Mouse (Mus musculus) lung, embryonic 16.5 days (tissue): ENCODE measurements at regions not wholly inside any gene's neighbourhood (a gene's known extent, or its start where the extent isn't known, plus 50 kb on each side); places are given as distances from the start of the nearest gene placed in this dataset.
A peak's percentile ranks its signal among the peaks of the same experiment; 100 is the strongest.

Experiments used
- ATAC-seq: fragments of 200-750 bp; cut with Nextera tagmentation; 2 replicates; pipeline ENCODE4 v1.8.0; 2017; ENCODE audit warnings: low read depth, mild to moderate bottlenecking, moderate library complexity
- H3K27ac ChIP-seq: fragments of 300-500 bp; sonication (generic); 2 replicates; pipeline ENCODE4 v1.5.1; 2014; ENCODE audit warnings: mild to moderate bottlenecking, control low read depth, low read length
- H3K27me3 ChIP-seq: fragments of 300-500 bp; sonication (generic); 2 replicates; pipeline ENCODE4 v1.6.1; 2014; ENCODE audit warnings: low read depth, low read length, mixed read lengths; ENCODE audit not compliant: control insufficient read depth, insufficient read depth
- H3K36me3 ChIP-seq: fragments of 300-500 bp; sonication (generic); 2 replicates; pipeline ENCODE4 v1.6.1; 2014; ENCODE audit warnings: low read length; ENCODE audit not compliant: control insufficient read depth, insufficient read depth
- H3K4me1 ChIP-seq: fragments of 300-500 bp; sonication (generic); replicated peaks from 2 replicates; pipeline ENCODE4 v1.6.1; 2014; ENCODE audit warnings: low read length, mixed read lengths; ENCODE audit not compliant: control insufficient read depth, insufficient read depth
- H3K4me2 ChIP-seq: fragments of 300-500 bp; sonication (generic); 2 replicates; pipeline ENCODE4 v1.6.1; 2014; ENCODE audit warnings: low read depth, low read length, control low read depth
- H3K4me3 ChIP-seq: fragments of 300-500 bp; sonication (generic); 2 replicates; pipeline ENCODE4 v1.5.1; 2014; ENCODE audit warnings: mild to moderate bottlenecking, low read length, control low read depth
- H3K9ac ChIP-seq: fragments of 300-500 bp; sonication (generic); 2 replicates; pipeline ENCODE4 v1.6.1; 2014; ENCODE audit warnings: low read length, control low read depth
- H3K9me3 ChIP-seq: fragments of 300-500 bp; sonication (generic); 2 replicates; pipeline ENCODE4 v1.6.1; 2016; ENCODE audit warnings: low read length; ENCODE audit not compliant: control insufficient read depth
- WGBS: fragments of 180-500 bp; shearing (Covaris S2); extraction: QIAGEN DNeasy Blood & Tissue Kit; methylation state at CpG from one replicate; pipeline ENCODE4 v1.1.7; 2014; 5-methylcytosine and 5-hydroxymethylcytosine counted together

- Histone ChIP-seq H3K27ac (no peak overlapping the region), H3K36me3 (no peaks in the 10 kb centered on the region), H3K27me3 (no peaks in the 10 kb centered on the region), H3K4me2 (0 out of 2 replicates have a peak overlapping the region, but pooled peaks have one; percentile 0), H3K9me3 (no peaks in the 10 kb centered on the region), H3K9ac (no peak overlapping the region), H3K4me1 (no peaks in the 10 kb centered on the region), H3K4me3 (no peak overlapping the region)
- WGBS = 24% methylated on average over 8 of the region's 8 CpGs
- peak; percentile 78 for ATAC-seq
These were observed 248.9 kb downstream of the Dhx15 start for GRCm38 (mm10) chr5:51941255-51941924.

DNA sequence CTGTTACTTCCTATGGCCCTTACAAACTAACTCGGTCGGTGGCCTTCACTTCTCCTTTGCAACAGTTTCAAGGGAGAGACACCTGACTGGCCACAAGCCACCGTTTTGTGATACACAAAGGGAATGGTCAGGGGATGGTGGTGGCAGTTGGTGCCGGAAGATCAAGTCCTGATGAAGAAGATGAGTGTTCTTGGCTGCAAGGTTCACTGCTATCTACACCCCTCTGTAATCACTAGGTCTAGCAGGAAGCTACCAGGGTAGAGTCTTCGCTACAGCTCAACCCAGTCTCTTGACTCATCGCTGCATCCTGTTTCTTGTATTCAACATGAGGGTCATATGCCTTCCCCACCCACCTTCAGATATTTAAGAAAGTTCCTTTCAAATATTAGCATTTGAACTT, 251.5 kb downstream of the Dhx15 start:
- Histone ChIP-seq H3K9ac (no peak overlapping the region), H3K4me3 (no peak overlapping the region), H3K27ac (no peak overlapping the region), H3K4me2 (no peak overlapping the region), H3K27me3 (no peaks in the 10 kb centered on the region), H3K36me3 (no peaks in the 10 kb centered on the region), H3K4me1 (no peaks in the 10 kb centered on the region), H3K9me3 (no peaks in the 10 kb centered on the region)
- 85% methylated on average over 6 of the region's 6 CpGs for WGBS
- ATAC-seq = no peak

GRCm38 (mm10) chr5:51937320-51937719, 253.0 kb downstream of the Dhx15 start:
- Histone ChIP-seq H3K36me3 (no peaks in the 10 kb centered on the region), H3K9me3 (no peaks in the 10 kb centered on the region), H3K9ac (no peak overlapping the region), H3K4me1 (no peaks in the 10 kb centered on the region), H3K4me2 (no peak overlapping the region), H3K27me3 (no peaks in the 10 kb centered on the region), H3K27ac (no peak overlapping the region), H3K4me3 (no peak overlapping the region)
- 74% methylated on average over 6 of the region's 6 CpGs for WGBS
- ATAC-seq = no peak

DNA sequence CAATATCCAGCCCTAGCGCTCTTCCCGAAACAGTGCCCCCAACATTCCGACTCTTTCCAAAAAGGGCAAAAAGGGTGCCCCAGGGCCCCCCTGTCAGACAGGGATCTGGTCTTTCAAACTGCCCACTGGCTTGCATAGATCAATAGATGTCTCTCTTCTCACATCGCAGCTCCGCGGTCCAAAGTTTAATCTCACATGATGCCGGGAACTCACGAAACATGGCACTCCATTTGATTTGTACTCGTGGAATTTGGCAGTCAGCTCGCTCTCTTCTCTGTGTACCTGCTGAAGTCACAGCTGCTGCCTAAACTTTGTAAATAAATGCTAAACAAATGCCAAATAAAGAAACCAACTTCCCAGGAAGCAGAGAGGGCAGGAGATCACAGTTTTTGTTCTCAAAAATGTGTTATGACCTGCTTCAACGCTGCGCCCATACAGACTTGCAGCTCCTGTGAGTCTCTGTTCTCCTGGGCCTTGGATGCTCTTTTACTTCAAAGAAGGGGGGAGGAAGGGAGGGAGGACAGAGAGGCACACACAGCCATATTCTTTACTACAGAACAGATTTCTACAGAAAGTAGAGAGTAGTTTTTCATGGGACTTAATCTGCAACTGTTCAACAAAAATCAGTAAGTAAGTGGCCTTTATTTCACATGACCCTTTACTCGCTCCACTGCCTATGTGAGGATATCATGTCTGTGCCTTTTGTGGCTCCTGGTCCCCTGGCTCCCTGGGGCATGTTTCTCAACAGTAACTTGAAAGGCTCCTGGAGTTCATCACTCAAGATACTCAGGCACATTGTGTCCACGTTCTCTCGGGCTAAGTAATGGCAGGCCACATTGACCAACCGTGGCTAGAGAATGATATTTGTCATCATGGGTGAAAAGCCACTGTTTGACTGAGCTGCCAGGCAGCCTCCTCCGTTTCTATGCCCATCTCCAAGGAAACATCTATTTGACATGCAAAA, 254.6 kb downstream of the Dhx15 start:
- Histone ChIP-seq H3K27me3 (no peaks in the 10 kb centered on the region), H3K9me3 (no peaks in the 10 kb centered on the region), H3K9ac (no peak overlapping the region), H3K27ac (no peak overlapping the region), H3K4me1 (no peaks in the 10 kb centered on the region), H3K4me3 (no peak overlapping the region), H3K4me2 (no peak overlapping the region), H3K36me3 (no peaks in the 10 kb centered on the region)
- ATAC-seq = no peak
- 68% methylated on average over 17 of the region's 17 CpGs for WGBS

- H3K27ac ChIP-seq = no peak overlapping the region
- no peak overlapping the region for H3K4me2 ChIP-seq
- ATAC-seq = no peak
- H3K9ac ChIP-seq = no peak overlapping the region
- H3K27me3 ChIP-seq = no peaks in the 10 kb centered on the region
- H3K36me3 ChIP-seq = no peaks in the 10 kb centered on the region
- 73% methylated on average over 4 of the region's 4 CpGs for WGBS
- no peaks in the 10 kb centered on the region for H3K4me1 ChIP-seq
- no peaks in the 10 kb centered on the region for H3K9me3 ChIP-seq
- H3K4me3 ChIP-seq = no peak overlapping the region
These were observed 255.4 kb downstream of the Dhx15 start for GRCm38 (mm10) chr5:51934910-51935309.

GRCm38 (mm10) chr5:51933331-51933730, 257.0 kb downstream of the Dhx15 start:
- no peaks in the 10 kb centered on the region for H3K27me3 ChIP-seq

DNA sequence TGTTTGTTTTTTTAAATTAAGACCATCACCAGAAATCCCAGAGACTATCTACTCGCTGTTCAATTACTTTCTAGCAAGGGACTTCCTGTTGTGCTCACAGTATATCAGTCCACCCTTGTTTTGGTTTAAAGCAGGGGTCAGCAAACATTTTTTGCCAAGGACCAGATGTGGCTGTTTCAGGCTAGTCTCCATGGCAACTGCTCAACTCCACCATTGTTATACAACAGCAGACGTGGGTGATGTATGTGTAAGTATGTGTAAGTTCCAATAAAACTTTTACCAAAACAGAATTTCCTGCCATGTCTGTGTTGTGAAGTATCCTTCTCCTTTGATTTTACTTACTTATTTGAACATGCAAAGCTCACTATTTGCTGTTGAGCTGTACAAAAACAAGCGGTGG, 259.9 kb downstream of the Dhx15 start:
- Histone ChIP-seq H3K27ac (no peak overlapping the region), H3K4me1 (no peaks in the 10 kb centered on the region), H3K4me3 (no peak overlapping the region), H3K36me3 (no peaks in the 10 kb centered on the region), H3K9ac (no peak overlapping the region), H3K4me2 (no peak overlapping the region), H3K9me3 (no peaks in the 10 kb centered on the region), H3K27me3 (no peaks in the 10 kb centered on the region)
- ATAC-seq = no peak
- WGBS = 66% methylated on average over 3 of the region's 3 CpGs

More at GRCm38 (mm10) chr5:51933331-51933730, 257.0 kb downstream of the Dhx15 start:
- Histone ChIP-seq H3K4me1 (no peaks in the 10 kb centered on the region), H3K9ac (no peak overlapping the region), H3K4me2 (no peak overlapping the region), H3K27ac (no peak overlapping the region), H3K4me3 (no peak overlapping the region), H3K9me3 (no peaks in the 10 kb centered on the region), H3K36me3 (no peaks in the 10 kb centered on the region)
- ATAC-seq = no peak
- 79% methylated on average over 1 of the region's 1 CpGs for WGBS

GRCm38 (mm10) chr5:51928801-51929200, 261.5 kb downstream of the Dhx15 start:
- Histone ChIP-seq H3K36me3 (no peaks in the 10 kb centered on the region), H3K27me3 (no peaks in the 10 kb centered on the region), H3K4me3 (no peak overlapping the region), H3K4me2 (no peak overlapping the region), H3K27ac (no peak overlapping the region), H3K9me3 (no peaks in the 10 kb centered on the region), H3K4me1 (no peaks in the 10 kb centered on the region), H3K9ac (no peak overlapping the region)
- WGBS = 87% methylated on average over 3 of the region's 3 CpGs
- no peak for ATAC-seq

DNA sequence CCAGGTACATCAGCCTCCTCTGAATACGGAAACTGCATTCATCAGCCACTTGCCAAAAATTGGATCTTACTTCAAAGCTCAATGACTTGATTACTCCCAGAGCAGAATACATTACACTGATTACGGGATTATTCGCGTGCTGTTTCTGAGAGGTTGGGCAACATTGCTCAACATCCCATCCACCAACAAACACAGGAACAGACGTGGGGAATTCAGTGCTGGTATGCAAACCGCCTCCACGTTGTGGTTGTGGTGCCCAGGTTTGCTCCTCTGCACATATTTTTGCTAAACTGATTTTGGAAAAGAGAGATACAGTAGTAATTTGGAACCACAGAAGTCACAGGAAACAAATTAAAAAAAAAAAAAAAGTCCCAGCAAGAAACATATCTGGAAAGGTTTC, 266.9 kb downstream of the Dhx15 start:
- H3K4me1 ChIP-seq = no peaks in the 10 kb centered on the region
- ATAC-seq = no peak
- H3K9ac ChIP-seq = no peak overlapping the region
- no peak overlapping the region for H3K4me3 ChIP-seq
- no peaks in the 10 kb centered on the region for H3K27me3 ChIP-seq
- no peak overlapping the region for H3K4me2 ChIP-seq
- no peaks in the 10 kb centered on the region for H3K36me3 ChIP-seq
- 67% methylated on average over 7 of the region's 7 CpGs for WGBS
- H3K27ac ChIP-seq = no peak overlapping the region
- H3K9me3 ChIP-seq = no peaks in the 10 kb centered on the region
